Mouse (Mus musculus) C2C12 (cell line): ENCODE measurements around the gene Rnf7.

ENCODE experiments used
- CTCF ChIP-seq: IDR thresholded peaks from one replicate; pipeline ENCODE4 v1.5.1; 2011; ENCODE audit not compliant: control insufficient read depth, insufficient read depth, insufficient read length
- MAX ChIP-seq: IDR thresholded peaks from one replicate; pipeline ENCODE4 v1.6.1; 2011; ENCODE audit warnings: mild to moderate bottlenecking, control low read depth
- MYOD1 ChIP-seq: IDR thresholded peaks from one replicate; pipeline ENCODE4 v1.6.1; 2011; ENCODE audit warnings: low read depth; ENCODE audit not compliant: control insufficient read depth, insufficient read length
- MYOG ChIP-seq: IDR thresholded peaks from one replicate; pipeline ENCODE4 v1.6.1; 2011; ENCODE audit not compliant: control insufficient read depth, insufficient read length; ENCODE audit errors: extremely low read depth
- USF1 ChIP-seq: IDR thresholded peaks from one replicate; pipeline ENCODE4 v1.6.1; 2011; ENCODE audit warnings: low read depth, mild to moderate bottlenecking, control low read depth, moderate library complexity

DNA sequence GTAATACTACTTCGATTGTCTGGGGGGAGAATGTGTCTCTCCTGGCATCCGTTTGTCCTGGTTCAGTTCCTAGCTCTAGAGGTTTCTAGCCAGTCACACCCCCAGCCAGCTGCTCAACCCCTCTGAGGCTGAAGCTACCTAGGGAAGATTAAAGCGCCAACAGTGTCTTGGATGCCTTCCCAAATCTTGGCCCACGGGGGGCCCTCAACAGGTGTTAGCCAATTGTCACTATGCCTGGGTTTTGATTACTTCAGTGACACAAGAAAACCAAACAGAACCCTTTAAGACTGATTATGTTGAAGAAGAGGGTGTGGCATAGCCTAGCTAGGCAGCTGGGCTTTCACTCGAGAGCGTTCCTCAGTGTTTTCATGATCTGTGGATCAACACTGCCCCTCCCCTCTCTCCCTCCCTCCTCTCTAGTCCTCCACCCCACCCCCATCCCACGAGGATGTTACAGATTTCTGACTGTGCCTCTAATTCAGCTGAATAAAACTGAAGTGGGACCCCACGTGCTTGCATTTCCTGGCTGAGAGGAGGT lies 40.1 kb downstream of the Rnf7 start:
- TF ChIP-seq CTCF, result no peak
- no peak for TF ChIP-seq MYOG
- no peak for TF ChIP-seq MYOD1
- no peak for TF ChIP-seq USF1
- no peak for TF ChIP-seq MAX
